Mouse (Mus musculus) monocyte, adult 5-6 weeks (primary cell): Measurements from ENCODE around the gene Swsap1. TPM values are rescaled to one million over a fixed set of nuclear protein-coding genes. Genes with fewer than 3 reads are reported as not detected.
A peak's percentile ranks its signal among the peaks of the same experiment; 100 is the strongest.

ENCODE experiments used
- ATAC-seq: fragments of 153-309, 156-312 bp; replicated peaks from 2 replicates; pipeline ENCODE4 v1.8.0; 2017; ENCODE audit warnings: mild to moderate bottlenecking; ENCODE audit not compliant: low TSS enrichment, insufficient number of reproducible peaks, severe bottlenecking, poor library complexity, low FRiP score
- total RNA-seq: library from RNA; stranded (forward); fragments of 200-1000, 200-491, 200-594 nt; gene quantifications from 3 replicates; pipeline ENCODE4 v1.2.3, GENCODE M21; 2017

The Swsap1 gene
- 2.2 to 5.5 TPM (median 2.5 TPM) in 3 replicates for total RNA-seq

GRCm38 (mm10) chr9:21955570-21956281 lies at the start of gene Swsap1:
TSS of gene Swsap1 (plus strand) at chr9:21955755.
- peak; percentile 94 for ATAC-seq

- no peak for ATAC-seq
Measured at GRCm38 (mm10) chr9:21908216-21908615, 47.3 kb upstream of the Swsap1 start.

GRCm38 (mm10) chr9:21909474-21910223 lies 45.9 kb upstream of the Swsap1 start:
- peak; percentile 64 for ATAC-seq

GRCm38 (mm10) chr9:21916851-21917492 lies 38.6 kb upstream of the Swsap1 start:
- no peak for ATAC-seq

GRCm38 (mm10) chr9:21917493-21918034 lies 38.0 kb upstream of the Swsap1 start:
- ATAC-seq = no peak

GRCm38 (mm10) chr9:21918035-21918592 lies 37.4 kb upstream of the Swsap1 start, which contains the start of gene Rab3d:
TSS of gene Rab3d (minus strand) at chr9:21918192.
- ATAC-seq = peak; percentile 87

- no peak for ATAC-seq
Measured at GRCm38 (mm10) chr9:21918692-21919384, 36.7 kb upstream of the Swsap1 start.

GRCm38 (mm10) chr9:21923036-21923435 lies 32.5 kb upstream of the Swsap1 start:
- ATAC-seq = no peak

- ATAC-seq = no peak
Measured at GRCm38 (mm10) chr9:21923490-21924098, 32.0 kb upstream of the Swsap1 start.

- peak; percentile 50; the same call in 1 of the 2 replicates for ATAC-seq
Measured at GRCm38 (mm10) chr9:21924099-21924493, 31.5 kb upstream of the Swsap1 start.

GRCm38 (mm10) chr9:21925034-21925433 lies 30.5 kb upstream of the Swsap1 start:
- ATAC-seq = no peak

- no peak for ATAC-seq
Measured at GRCm38 (mm10) chr9:21925506-21925905, 30.0 kb upstream of the Swsap1 start.

- ATAC-seq = no peak
Measured at GRCm38 (mm10) chr9:21926155-21926554, 29.4 kb upstream of the Swsap1 start.

- 0 out of 2 replicates have a peak, but pooled peaks have one; percentile 25 for ATAC-seq
Measured at GRCm38 (mm10) chr9:21926784-21927183, 28.8 kb upstream of the Swsap1 start.

GRCm38 (mm10) chr9:21927208-21927753 lies 28.3 kb upstream of the Swsap1 start, which contains the start of the genes Ccdc159 and Tmem205:
TSS of gene Ccdc159 (plus strand) at chr9:21927471.
TSS of gene Tmem205 (minus strand) at chr9:21927556.
- peak; percentile 77 for ATAC-seq

GRCm38 (mm10) chr9:21929208-21929607 lies 26.3 kb upstream of the Swsap1 start:
- no peak for ATAC-seq

- no peak for ATAC-seq
Measured at GRCm38 (mm10) chr9:21932006-21932405, 23.5 kb upstream of the Swsap1 start.
